Mouse (Mus musculus) ES-E14 (cell line): ENCODE measurements around the gene Gm42421. TPM values are rescaled to one million over a fixed set of nuclear protein-coding genes. Genes with fewer than 3 reads are reported as not detected.

ENCODE experiments used
- DNase-seq: peaks from one replicate; pipeline ENCODE4 v3.0.0-alpha.2; 2013; ENCODE audit warnings: low read depth, low spot score
- H3K27ac ChIP-seq: 2 replicates; pipeline ENCODE4 v1.5.1; 2012; ENCODE audit warnings: low read depth, mild to moderate bottlenecking, low read length, moderate library complexity, mixed read lengths; ENCODE audit not compliant: poor library complexity, insufficient read depth, severe bottlenecking
- H3K36me3 ChIP-seq: 2 replicates; pipeline ENCODE4 v1.6.1; 2012; ENCODE audit warnings: mild to moderate bottlenecking, low read length, moderate library complexity, mixed read lengths; ENCODE audit not compliant: control insufficient read depth, poor library complexity, insufficient read depth, severe bottlenecking
- H3K4me1 ChIP-seq, 2 experiments: fragments of 150-350 bp in 1 of 2; sonication (generic) in 1 of 2; 2 replicates each; pipeline ENCODE4 v1.6.1; 2012; ENCODE audit warnings: low read length in 2 of 2, mild to moderate bottlenecking in 1 of 2, mixed read lengths in 1 of 2; ENCODE audit not compliant: control insufficient read depth in 2 of 2, insufficient read depth in 2 of 2, poor library complexity in 1 of 2
- H3K4me3 ChIP-seq, 2 experiments: fragments of 150-350 bp in 1 of 2; sonication (generic) in 1 of 2; 2 replicates each; pipeline ENCODE4 v1.5.1; 2012; ENCODE audit warnings: low read length in 2 of 2, low read depth in 1 of 2, mild to moderate bottlenecking in 1 of 2, mixed read lengths in 1 of 2; ENCODE audit not compliant: insufficient read depth in 1 of 2, poor library complexity in 1 of 2, severe bottlenecking in 1 of 2
- H3K9ac ChIP-seq: 2 replicates; pipeline ENCODE4 v1.6.1; 2012; ENCODE audit warnings: low read depth, mild to moderate bottlenecking, low read length, mixed read lengths; ENCODE audit not compliant: poor library complexity, insufficient read depth, severe bottlenecking
- H3K9me3 ChIP-seq: fragments of 150-350 bp; sonication (generic); 2 replicates; pipeline ENCODE4 v1.6.1; 2012; ENCODE audit warnings: low read depth, mild to moderate bottlenecking, low read length; ENCODE audit not compliant: control insufficient read depth, insufficient read depth
- CHD2 ChIP-seq: IDR thresholded peaks from 2 replicates; pipeline ENCODE4 v1.6.1; 2014; ENCODE audit warnings: mild to moderate bottlenecking, low read depth, low read length, inconsistent platforms
- HCFC1 ChIP-seq: IDR thresholded peaks from 2 replicates; pipeline ENCODE4 v1.6.1; 2012; ENCODE audit warnings: low read length, inconsistent platforms, borderline replicate concordance; ENCODE audit not compliant: insufficient read depth
- MAFK ChIP-seq: IDR thresholded peaks from 2 replicates; pipeline ENCODE4 v1.6.1; 2014; ENCODE audit warnings: mild to moderate bottlenecking, low read depth, low read length, inconsistent platforms; ENCODE audit not compliant: insufficient read depth
- ZC3H11A ChIP-seq: IDR thresholded peaks from 2 replicates; pipeline ENCODE4 v1.6.1; 2012; ENCODE audit warnings: low read depth, mild to moderate bottlenecking, inconsistent platforms, low read length, borderline replicate concordance
- ZNF384 ChIP-seq: IDR thresholded peaks from 2 replicates; pipeline ENCODE4 v1.6.1; 2012; ENCODE audit warnings: low read depth, low read length, inconsistent platforms
- in situ Hi-C, 2 experiments: fragments of 600-800 bp; cut with MboI; formaldehyde crosslinking; loops; one replicate each; pipeline ENCODE4 v1.15.1; 2025; ENCODE audit warnings: low sequenced_read_pairs in 2 of 2, inconsistent platforms in 1 of 2; ENCODE audit not compliant: unreplicated experiment in 2 of 2
- total RNA-seq: library from RNA; depleted of rRNA; stranded (reverse); fragments of 300-350 nt; gene quantifications from 2 replicates; pipeline ENCODE4 v1.2.3, GENCODE M21; 2012

Gene Gm42421
- total RNA-seq, 1 experiment: 0.71 TPM

- Histone ChIP-seq H3K4me1 (peaks cover 0 to 3% of the 10 kb centered on the region in 2 experiments; a peak in 1 of 4 replicates), H3K27ac (no peak overlapping the region), H3K9ac (no peak overlapping the region), H3K9me3 (no peaks in the 10 kb centered on the region), H3K36me3 (peaks cover under 1% of the 10 kb centered on the region; the same call in 1 of the 2 replicates), H3K4me3 (no peak overlapping the region)
- in situ Hi-C loops: no loop called here
- TF ChIP-seq ZC3H11A: no peak
- TF ChIP-seq HCFC1: no peak
- no peak for TF ChIP-seq ZNF384
- no peak for TF ChIP-seq MAFK
- TF ChIP-seq CHD2: no peak
- no peak for DNase-seq
Observed at GRCm38 (mm10) chr5:143936156-143936555, 8.2 kb downstream of the Gm42421 start.

GRCm38 (mm10) chr5:143941588-143941987 is 13.6 kb downstream of the Gm42421 start:
- TF ChIP-seq ZC3H11A (no peak), ZNF384 (no peak), HCFC1 (no peak), MAFK (no peak), CHD2 (no peak)
- DNase-seq: no peak
- in situ Hi-C loops: no loop called here

GRCm38 (mm10) chr5:143943231-143944125 is 15.5 kb downstream of the Gm42421 start:
- no peaks in the 10 kb centered on the region for H3K36me3 ChIP-seq
- no peaks in the 10 kb centered on the region for H3K9me3 ChIP-seq
- H3K9ac ChIP-seq: no peak overlapping the region
- H3K4me3 ChIP-seq: no peak overlapping the region
- DNase-seq: no peak
- no peaks in the 10 kb centered on the region for H3K4me1 ChIP-seq
- H3K27ac ChIP-seq: no peak overlapping the region
- in situ Hi-C loops: no loop called here
- no peak for TF ChIP-seq CHD2
- no peak for TF ChIP-seq HCFC1
- TF ChIP-seq ZNF384: no peak
- TF ChIP-seq ZC3H11A: no peak
- no peak for TF ChIP-seq MAFK

More at GRCm38 (mm10) chr5:143941588-143941987, 13.6 kb downstream of the Gm42421 start:
- H3K27ac ChIP-seq: no peak overlapping the region
- no peaks in the 10 kb centered on the region for H3K4me1 ChIP-seq
- no peaks in the 10 kb centered on the region for H3K36me3 ChIP-seq
- no peak overlapping the region for H3K9ac ChIP-seq
- no peaks in the 10 kb centered on the region for H3K9me3 ChIP-seq
- no peak overlapping the region for H3K4me3 ChIP-seq

- H3K9me3 ChIP-seq: no peaks in the 10 kb centered on the region
- H3K27ac ChIP-seq: no peak overlapping the region
- no peak overlapping the region for H3K4me3 ChIP-seq
- H3K36me3 ChIP-seq: no peaks in the 10 kb centered on the region
- 0 out of 4 replicates have a peak, but pooled peaks cover 0 to 2% of the 10 kb centered on the region in 2 experiments for H3K4me1 ChIP-seq
- no peak for DNase-seq
- no peak overlapping the region; the same call in 1 of the 2 replicates for H3K9ac ChIP-seq
- in situ Hi-C loops: no loop called here
- TF ChIP-seq HCFC1 (no peak), ZNF384 (no peak), ZC3H11A (no peak), MAFK (no peak), CHD2 (no peak)
Observed at GRCm38 (mm10) chr5:143948361-143948760, 20.4 kb downstream of the Gm42421 start.
